Mouse (Mus musculus) heart, adult 2 months (tissue): Measurements from ENCODE around the gene Krt42.

ENCODE experiments used
- CTCF ChIP-seq: fragments of 200-600 bp; IDR thresholded peaks from 2 replicates; pipeline ENCODE4 v1.8.1; 2022; ENCODE audit warnings: antibody characterized with exemption, mild to moderate bottlenecking, moderate library complexity
- EP300 ChIP-seq: fragments of 200-500 bp; IDR thresholded peaks from 2 replicates; pipeline ENCODE4 v1.6.1; 2011; ENCODE audit warnings: low read depth, low read length, control low read depth; ENCODE audit not compliant: insufficient read depth
- POLR2A ChIP-seq: fragments of 200-500 bp; IDR thresholded peaks from 2 replicates; pipeline ENCODE4 v1.6.1; 2011; ENCODE audit warnings: mild to moderate bottlenecking, low read depth, low read length, control low read depth; ENCODE audit not compliant: insufficient read depth

DNA sequence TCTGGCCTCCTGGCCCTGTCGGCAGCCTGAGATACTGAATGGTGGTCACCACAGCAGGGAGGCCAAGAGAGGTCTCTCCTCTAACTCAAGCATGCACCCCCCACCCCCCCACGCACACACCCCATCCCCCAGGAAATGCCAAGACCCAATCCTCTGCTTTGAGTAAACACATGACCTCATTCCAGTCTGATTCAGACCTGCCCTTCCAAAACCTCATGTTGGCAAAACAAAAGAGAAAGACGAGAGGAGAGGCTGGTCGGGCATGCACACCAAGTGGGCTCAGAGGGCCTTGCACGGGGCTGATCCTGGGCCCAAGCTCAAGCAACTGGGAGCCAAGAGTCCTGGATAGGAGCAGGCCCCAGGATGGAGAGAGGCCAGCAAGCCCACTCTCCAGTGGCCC is 20.6 kb upstream of the Krt42 start:
- no peak for TF ChIP-seq CTCF
- TF ChIP-seq EP300, result no peak
- no peak for TF ChIP-seq POLR2A
